Mouse (Mus musculus): ENCODE results near the gene Gna11. TPM values are rescaled to one million over a fixed set of nuclear protein-coding genes. Genes with fewer than 3 reads are reported as not detected.
A peak's percentile ranks its signal among the peaks of the same experiment; 100 is the strongest.

Gene Gna11
- not detected in 2 replicates for polyA plus RNA-seq (2012; ENCODE audit: insufficient read depth, insufficient read length, low replicate concordance, missing spikeins)

- TF ChIP-seq CTCF (IDR thresholded peaks at IDR 0.05; ENCODE audit: insufficient read depth, low read depth, low read length) (no peak), POLR2A (IDR thresholded peaks at IDR 0.05; ENCODE audit: insufficient read depth, low read depth, low read length) (peak; percentile 46)
- peak within 1 kb of the TSS; percentile 84 for H3K4me3 ChIP-seq (ENCODE audit: insufficient read depth, low read depth, low read length)
- 1% methylated on average over 59 of the region's 59 CpGs for WGBS
- peaks cover 35% of the 10 kb centered on the region for H3K4me1 ChIP-seq (ENCODE audit: control insufficient read depth, insufficient read depth, low read length)
- peak within 1 kb of the TSS; percentile 91 for H3K27ac ChIP-seq (ENCODE audit: insufficient read depth, low read depth, low read length)
Observed at GRCm38 (mm10) chr10:81545161-81545747, at the start of gene Gna11. Gene Gna11, minus strand, starts transcription at chr10:81545190.

- no peak overlapping the region for H3K4me3 ChIP-seq (ENCODE audit: insufficient read depth, low read depth, low read length)
- WGBS, result 82% methylated on average over 18 of the region's 18 CpGs
- H3K4me1 ChIP-seq (ENCODE audit: control insufficient read depth, insufficient read depth, low read length), result peaks cover 30% of the 10 kb centered on the region
- TF ChIP-seq POLR2A (IDR thresholded peaks at IDR 0.05; ENCODE audit: insufficient read depth, low read depth, low read length) (no peak), CTCF (IDR thresholded peaks at IDR 0.05; ENCODE audit: insufficient read depth, low read depth, low read length) (no peak)
- H3K27ac ChIP-seq (ENCODE audit: insufficient read depth, low read depth, low read length), result no peak overlapping the region
Observed at GRCm38 (mm10) chr10:81593935-81594334, 48.9 kb upstream of the Gna11 start.

- no peak overlapping the region for H3K4me3 ChIP-seq (ENCODE audit: insufficient read depth, low read depth, low read length)
- H3K4me1 ChIP-seq (ENCODE audit: control insufficient read depth, insufficient read depth, low read length), result peaks cover 30% of the 10 kb centered on the region
- 79% methylated on average over 4 of the region's 4 CpGs for WGBS
- no peak for TF ChIP-seq CTCF (IDR thresholded peaks at IDR 0.05; ENCODE audit: insufficient read depth, low read depth, low read length)
- no peak for TF ChIP-seq POLR2A (IDR thresholded peaks at IDR 0.05; ENCODE audit: insufficient read depth, low read depth, low read length)
- H3K27ac ChIP-seq (ENCODE audit: insufficient read depth, low read depth, low read length), result no peak overlapping the region
Observed at GRCm38 (mm10) chr10:81593223-81593622, 48.2 kb upstream of the Gna11 start.

- Histone ChIP-seq H3K4me3 (ENCODE audit: insufficient read depth, low read depth, low read length) (no peak overlapping the region), H3K27ac (ENCODE audit: insufficient read depth, low read depth, low read length) (no peak overlapping the region), H3K4me1 (ENCODE audit: control insufficient read depth, insufficient read depth, low read length) (peaks cover 27% of the 10 kb centered on the region)
- WGBS, result 76% methylated on average over 7 of the region's 7 CpGs
- no peak for TF ChIP-seq POLR2A (IDR thresholded peaks at IDR 0.05; ENCODE audit: insufficient read depth, low read depth, low read length)
- no peak for TF ChIP-seq CTCF (IDR thresholded peaks at IDR 0.05; ENCODE audit: insufficient read depth, low read depth, low read length)
Observed at GRCm38 (mm10) chr10:81592631-81593030, 47.6 kb upstream of the Gna11 start.

GRCm38 (mm10) chr10:81591846-81592245, 46.9 kb upstream of the Gna11 start:
- H3K4me1 ChIP-seq (ENCODE audit: control insufficient read depth, insufficient read depth, low read length), result peaks cover 20% of the 10 kb centered on the region
- 58% methylated on average over 9 of the region's 9 CpGs for WGBS
- TF ChIP-seq CTCF (IDR thresholded peaks at IDR 0.05; ENCODE audit: insufficient read depth, low read depth, low read length) (no peak), POLR2A (IDR thresholded peaks at IDR 0.05; ENCODE audit: insufficient read depth, low read depth, low read length) (no peak)
- no peak overlapping the region for H3K27ac ChIP-seq (ENCODE audit: insufficient read depth, low read depth, low read length)
- no peak overlapping the region for H3K4me3 ChIP-seq (ENCODE audit: insufficient read depth, low read depth, low read length)

- no peak overlapping the region for H3K4me3 ChIP-seq (ENCODE audit: insufficient read depth, low read depth, low read length)
- no peak overlapping the region for H3K27ac ChIP-seq (ENCODE audit: insufficient read depth, low read depth, low read length)
- 73% methylated on average over 7 of the region's 7 CpGs for WGBS
- H3K4me1 ChIP-seq (ENCODE audit: control insufficient read depth, insufficient read depth, low read length), result no peaks in the 10 kb centered on the region
- TF ChIP-seq CTCF (IDR thresholded peaks at IDR 0.05; ENCODE audit: insufficient read depth, low read depth, low read length), result no peak
Observed at GRCm38 (mm10) chr10:81588739-81589138, 43.7 kb upstream of the Gna11 start.

GRCm38 (mm10) chr10:81583347-81583746, 38.4 kb upstream of the Gna11 start:
- Histone ChIP-seq H3K27ac (ENCODE audit: insufficient read depth, low read depth, low read length) (no peak overlapping the region), H3K4me1 (ENCODE audit: control insufficient read depth, insufficient read depth, low read length) (peaks cover 26% of the 10 kb centered on the region), H3K4me3 (ENCODE audit: insufficient read depth, low read depth, low read length) (no peak overlapping the region)
- WGBS, result 64% methylated on average over 6 of the region's 6 CpGs
- TF ChIP-seq POLR2A (IDR thresholded peaks at IDR 0.05; ENCODE audit: insufficient read depth, low read depth, low read length) (no peak), CTCF (IDR thresholded peaks at IDR 0.05; ENCODE audit: insufficient read depth, low read depth, low read length) (no peak)

- Histone ChIP-seq H3K27ac (ENCODE audit: insufficient read depth, low read depth, low read length) (no peak overlapping the region), H3K4me1 (ENCODE audit: control insufficient read depth, insufficient read depth, low read length) (peaks cover 42% of the 10 kb centered on the region), H3K4me3 (ENCODE audit: insufficient read depth, low read depth, low read length) (no peak overlapping the region)
- 57% methylated on average over 25 of the region's 25 CpGs for WGBS
- TF ChIP-seq CTCF (IDR thresholded peaks at IDR 0.05; ENCODE audit: insufficient read depth, low read depth, low read length) (no peak), POLR2A (IDR thresholded peaks at IDR 0.05; ENCODE audit: insufficient read depth, low read depth, low read length) (no peak)
Observed at GRCm38 (mm10) chr10:81580441-81581070, 35.6 kb upstream of the Gna11 start.

- WGBS, result 77% methylated on average over 4 of the region's 4 CpGs
- TF ChIP-seq POLR2A (IDR thresholded peaks at IDR 0.05; ENCODE audit: insufficient read depth, low read depth, low read length) (no peak), CTCF (IDR thresholded peaks at IDR 0.05; ENCODE audit: insufficient read depth, low read depth, low read length) (no peak)
- no peak overlapping the region for H3K4me3 ChIP-seq (ENCODE audit: insufficient read depth, low read depth, low read length)
- no peak overlapping the region for H3K27ac ChIP-seq (ENCODE audit: insufficient read depth, low read depth, low read length)
- peaks cover 45% of the 10 kb centered on the region for H3K4me1 ChIP-seq (ENCODE audit: control insufficient read depth, insufficient read depth, low read length)
Observed at GRCm38 (mm10) chr10:81579967-81580366, 35.0 kb upstream of the Gna11 start.
